Mouse (Mus musculus): ENCODE measurements around the gene Pla2g15. TPM values are rescaled to one million over a fixed set of nuclear protein-coding genes. Genes with fewer than 3 reads are reported as not detected.

Pla2g15 gene
- 18.0 and 19.6 TPM in 2 replicates for polyA plus RNA-seq (2011; ENCODE audit: insufficient read depth, insufficient read length, low read depth, missing spikeins)

DNA sequence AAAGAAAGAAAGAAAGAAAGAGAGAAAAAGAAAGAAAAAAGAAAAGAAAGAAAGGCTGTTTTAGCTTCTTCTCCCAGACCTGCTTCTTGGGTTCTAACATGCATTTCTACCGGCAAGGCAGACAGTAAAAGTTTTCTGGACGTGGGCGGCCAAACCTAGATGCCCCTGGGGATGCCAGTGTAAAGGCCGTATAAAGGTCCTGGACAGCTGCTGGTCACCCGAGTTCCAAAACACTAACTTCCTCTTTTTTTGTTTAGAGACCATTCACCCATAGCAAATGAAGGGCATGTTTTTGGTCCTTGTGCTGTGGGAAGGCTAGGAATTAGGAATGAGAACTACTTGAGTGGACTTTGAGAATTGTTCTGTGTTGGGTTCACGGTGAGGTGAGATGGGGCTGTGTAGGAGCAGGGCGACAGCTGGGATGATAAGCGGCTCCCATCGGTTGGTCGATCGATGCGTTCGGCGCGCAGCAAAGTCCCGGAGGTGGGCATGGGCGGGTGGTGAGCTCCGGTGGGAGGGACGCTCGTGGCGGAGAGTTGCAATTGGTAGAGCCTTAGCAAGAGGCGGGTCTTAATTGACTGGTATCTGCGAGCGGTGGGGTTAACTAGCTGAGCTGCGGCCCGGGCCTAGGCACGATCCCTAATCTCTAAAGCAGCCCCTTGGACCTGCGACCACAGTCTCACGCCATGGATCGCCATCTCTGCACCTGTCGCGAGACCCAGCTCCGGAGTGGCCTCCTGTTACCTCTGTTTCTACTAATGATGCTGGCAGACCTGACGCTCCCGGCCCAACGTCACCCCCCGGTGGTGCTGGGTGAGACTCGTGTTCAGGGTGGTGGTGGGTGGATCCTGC lies at the start of gene Pla2g15:
Gene Pla2g15, plus strand, starts transcription at position 599 of the 852 bp plus-strand sequence.
- Histone ChIP-seq H3K4me3 (ENCODE audit: low read depth, low read length) (peak within 1 kb of the TSS; percentile 81), H3K4me1 (ENCODE audit: control insufficient read depth, insufficient read depth, low read length) (no peaks in the 10 kb centered on the region), H3K9ac (ENCODE audit: low read depth, poor library complexity, severe bottlenecking) (peak within 1 kb of the TSS; percentile 59), H3K27me3 (ENCODE audit: control insufficient read depth, insufficient read depth, low read length, poor library complexity, severe bottlenecking) (no peaks in the 10 kb centered on the region), H3K9me3 (replicated peaks; ENCODE audit: control insufficient read depth, insufficient read depth, low read length, poor library complexity, severe bottlenecking) (no peaks in the 10 kb centered on the region), H3K27ac (ENCODE audit: insufficient read depth, low read length) (no peak within 1 kb of the TSS), H3K36me3 (ENCODE audit: control insufficient read depth, insufficient read depth, low read length, poor library complexity, severe bottlenecking) (no peaks in the 10 kb centered on the region; the same call in 1 of the 2 replicates)
- TF ChIP-seq CTCF (IDR thresholded peaks at IDR 0.05; ENCODE audit: low read depth, low read length) (no peak), EP300 (IDR thresholded peaks at IDR 0.05; ENCODE audit: insufficient read depth, low read depth, low read length) (peak; percentile 16; the same call in 1 of the 2 replicates), POLR2A (IDR thresholded peaks at IDR 0.05; ENCODE audit: insufficient read depth, low read length) (peak; percentile 51)

- Histone ChIP-seq H3K4me3 (ENCODE audit: low read depth, low read length) (no peak overlapping the region), H3K4me1 (ENCODE audit: control insufficient read depth, insufficient read depth, low read length) (no peaks in the 10 kb centered on the region), H3K36me3 (ENCODE audit: control insufficient read depth, insufficient read depth, low read length, poor library complexity, severe bottlenecking) (peaks cover 41% of the 10 kb centered on the region), H3K9me3 (replicated peaks; ENCODE audit: control insufficient read depth, insufficient read depth, low read length, poor library complexity, severe bottlenecking) (no peaks in the 10 kb centered on the region), H3K9ac (ENCODE audit: low read depth, poor library complexity, severe bottlenecking) (no peak overlapping the region), H3K27me3 (ENCODE audit: control insufficient read depth, insufficient read depth, low read length, poor library complexity, severe bottlenecking) (no peaks in the 10 kb centered on the region), H3K27ac (ENCODE audit: insufficient read depth, low read length) (no peak overlapping the region)
- TF ChIP-seq EP300 (IDR thresholded peaks at IDR 0.05; ENCODE audit: insufficient read depth, low read depth, low read length), result no peak
- TF ChIP-seq CTCF (IDR thresholded peaks at IDR 0.05; ENCODE audit: low read depth, low read length), result no peak
- no peak for TF ChIP-seq POLR2A (IDR thresholded peaks at IDR 0.05; ENCODE audit: insufficient read depth, low read length)
Measured at GRCm38 (mm10) chr8:106102321-106102720, 47.9 kb upstream of the Pla2g15 start.

- Histone ChIP-seq H3K36me3 (ENCODE audit: control insufficient read depth, insufficient read depth, low read length, poor library complexity, severe bottlenecking) (peaks cover 51% of the 10 kb centered on the region), H3K4me1 (ENCODE audit: control insufficient read depth, insufficient read depth, low read length) (no peaks in the 10 kb centered on the region), H3K9me3 (replicated peaks; ENCODE audit: control insufficient read depth, insufficient read depth, low read length, poor library complexity, severe bottlenecking) (no peaks in the 10 kb centered on the region), H3K27me3 (ENCODE audit: control insufficient read depth, insufficient read depth, low read length, poor library complexity, severe bottlenecking) (no peaks in the 10 kb centered on the region), H3K4me3 (ENCODE audit: low read depth, low read length) (no peak overlapping the region), H3K27ac (ENCODE audit: insufficient read depth, low read length) (no peak overlapping the region), H3K9ac (ENCODE audit: low read depth, poor library complexity, severe bottlenecking) (no peak overlapping the region)
- TF ChIP-seq POLR2A (IDR thresholded peaks at IDR 0.05; ENCODE audit: insufficient read depth, low read length), result no peak
- no peak for TF ChIP-seq CTCF (IDR thresholded peaks at IDR 0.05; ENCODE audit: low read depth, low read length)
- TF ChIP-seq EP300 (IDR thresholded peaks at IDR 0.05; ENCODE audit: insufficient read depth, low read depth, low read length), result no peak
Measured at GRCm38 (mm10) chr8:106103888-106104287, 46.3 kb upstream of the Pla2g15 start.

- H3K9ac ChIP-seq (ENCODE audit: low read depth, poor library complexity, severe bottlenecking), result no peak overlapping the region
- no peak overlapping the region for H3K27ac ChIP-seq (ENCODE audit: insufficient read depth, low read length)
- H3K9me3 ChIP-seq (replicated peaks; ENCODE audit: control insufficient read depth, insufficient read depth, low read length, poor library complexity, severe bottlenecking), result no peaks in the 10 kb centered on the region
- H3K4me3 ChIP-seq (ENCODE audit: low read depth, low read length), result no peak overlapping the region
- H3K36me3 ChIP-seq (ENCODE audit: control insufficient read depth, insufficient read depth, low read length, poor library complexity, severe bottlenecking), result peaks cover 50% of the 10 kb centered on the region
- H3K4me1 ChIP-seq (ENCODE audit: control insufficient read depth, insufficient read depth, low read length), result no peaks in the 10 kb centered on the region
- TF ChIP-seq POLR2A (IDR thresholded peaks at IDR 0.05; ENCODE audit: insufficient read depth, low read length) (no peak), EP300 (IDR thresholded peaks at IDR 0.05; ENCODE audit: insufficient read depth, low read depth, low read length) (no peak), CTCF (IDR thresholded peaks at IDR 0.05; ENCODE audit: low read depth, low read length) (no peak)
- H3K27me3 ChIP-seq (ENCODE audit: control insufficient read depth, insufficient read depth, low read length, poor library complexity, severe bottlenecking), result no peaks in the 10 kb centered on the region
Measured at GRCm38 (mm10) chr8:106106193-106106592, 44.0 kb upstream of the Pla2g15 start.

- Histone ChIP-seq H3K9ac (ENCODE audit: low read depth, poor library complexity, severe bottlenecking) (no peak overlapping the region), H3K36me3 (ENCODE audit: control insufficient read depth, insufficient read depth, low read length, poor library complexity, severe bottlenecking) (peaks cover 47% of the 10 kb centered on the region), H3K4me1 (ENCODE audit: control insufficient read depth, insufficient read depth, low read length) (no peaks in the 10 kb centered on the region), H3K9me3 (replicated peaks; ENCODE audit: control insufficient read depth, insufficient read depth, low read length, poor library complexity, severe bottlenecking) (no peaks in the 10 kb centered on the region), H3K27me3 (ENCODE audit: control insufficient read depth, insufficient read depth, low read length, poor library complexity, severe bottlenecking) (no peaks in the 10 kb centered on the region), H3K4me3 (ENCODE audit: low read depth, low read length) (no peak overlapping the region), H3K27ac (ENCODE audit: insufficient read depth, low read length) (no peak overlapping the region)
- TF ChIP-seq POLR2A (IDR thresholded peaks at IDR 0.05; ENCODE audit: insufficient read depth, low read length) (no peak), CTCF (IDR thresholded peaks at IDR 0.05; ENCODE audit: low read depth, low read length) (no peak), EP300 (IDR thresholded peaks at IDR 0.05; ENCODE audit: insufficient read depth, low read depth, low read length) (no peak)
Measured at GRCm38 (mm10) chr8:106108080-106108479, 42.1 kb upstream of the Pla2g15 start.

- Histone ChIP-seq H3K27me3 (ENCODE audit: control insufficient read depth, insufficient read depth, low read length, poor library complexity, severe bottlenecking) (no peaks in the 10 kb centered on the region), H3K4me3 (ENCODE audit: low read depth, low read length) (no peak overlapping the region), H3K9me3 (replicated peaks; ENCODE audit: control insufficient read depth, insufficient read depth, low read length, poor library complexity, severe bottlenecking) (no peaks in the 10 kb centered on the region), H3K9ac (ENCODE audit: low read depth, poor library complexity, severe bottlenecking) (no peak overlapping the region), H3K27ac (ENCODE audit: insufficient read depth, low read length) (no peak overlapping the region), H3K36me3 (ENCODE audit: control insufficient read depth, insufficient read depth, low read length, poor library complexity, severe bottlenecking) (peaks cover 42% of the 10 kb centered on the region), H3K4me1 (ENCODE audit: control insufficient read depth, insufficient read depth, low read length) (no peaks in the 10 kb centered on the region)
- TF ChIP-seq EP300 (IDR thresholded peaks at IDR 0.05; ENCODE audit: insufficient read depth, low read depth, low read length) (no peak), POLR2A (IDR thresholded peaks at IDR 0.05; ENCODE audit: insufficient read depth, low read length) (no peak), CTCF (IDR thresholded peaks at IDR 0.05; ENCODE audit: low read depth, low read length) (no peak)
Measured at GRCm38 (mm10) chr8:106108729-106109128, 41.5 kb upstream of the Pla2g15 start.
